Mouse (Mus musculus) C2C12 (cell line): ENCODE measurements at regions not wholly inside any gene's neighbourhood (a gene's known extent, or its start where the extent isn't known, plus 50 kb on each side); places are given as distances from the start of the nearest gene placed in this dataset.

ENCODE experiments used
- CTCF ChIP-seq: IDR thresholded peaks from one replicate; pipeline ENCODE4 v1.5.1; 2011; ENCODE audit not compliant: control insufficient read depth, insufficient read depth, insufficient read length
- FOSL1 ChIP-seq: IDR thresholded peaks from one replicate; pipeline ENCODE4 v1.8.0; 2011; ENCODE audit warnings: mild to moderate bottlenecking, low read length; ENCODE audit not compliant: poor library complexity, insufficient read depth, severe bottlenecking
- MAX ChIP-seq: IDR thresholded peaks from one replicate; pipeline ENCODE4 v1.6.1; 2011; ENCODE audit warnings: mild to moderate bottlenecking, control low read depth

GRCm38 (mm10) chr1:13784396-13784795 lies 2308.7 kb downstream of the 4930444P10Rik start:
- no peak for TF ChIP-seq CTCF
- no peak for TF ChIP-seq MAX
- no peak for TF ChIP-seq FOSL1
